Mouse (Mus musculus) spleen, postnatal 36 days (tissue): Measurements from ENCODE around the gene Calhm2.
A peak's percentile ranks its signal among the peaks of the same experiment; 100 is the strongest.

Experiments
- DNase-seq, 2 experiments: peaks; one replicate each; pipeline ENCODE4 v3.0.0; 2022; ENCODE audit warnings: low spot score in 2 of 2, mixed read lengths in 1 of 2

The Calhm2 gene

GRCm38 (mm10) chr19:47137771-47138421, at the start of gene Calhm2:
Gene Calhm2, minus strand, starts transcription at chr19:47138294.
- peak; percentile 65 to 74 for DNase-seq

- DNase-seq = no peak
Observed at GRCm38 (mm10) chr19:47186514-47187275, 48.6 kb upstream of the Calhm2 start.

GRCm38 (mm10) chr19:47184736-47185135, 46.6 kb upstream of the Calhm2 start:
- DNase-seq = no peak

GRCm38 (mm10) chr19:47184221-47184620, 46.1 kb upstream of the Calhm2 start:
- no peak for DNase-seq

GRCm38 (mm10) chr19:47180011-47180410, 41.9 kb upstream of the Calhm2 start:
- no peak for DNase-seq

GRCm38 (mm10) chr19:47179272-47179809, 41.2 kb upstream of the Calhm2 start:
- no peak for DNase-seq

GRCm38 (mm10) chr19:47178431-47179271, 40.6 kb upstream of the Calhm2 start, which contains the start of gene Neurl1a:
Gene Neurl1a, plus strand, starts transcription at chr19:47178820.
- no peak for DNase-seq

- no peak for DNase-seq
Observed at GRCm38 (mm10) chr19:47178001-47178400, 39.9 kb upstream of the Calhm2 start.

GRCm38 (mm10) chr19:47176916-47177505, 38.9 kb upstream of the Calhm2 start:
- no peak for DNase-seq

- DNase-seq = no peak
Observed at GRCm38 (mm10) chr19:47175472-47175871, 37.4 kb upstream of the Calhm2 start.

- peak in 1 of 2 experiments; percentile 22 for DNase-seq
Observed at GRCm38 (mm10) chr19:47174515-47174914, 36.4 kb upstream of the Calhm2 start.

GRCm38 (mm10) chr19:47168793-47169412, 30.8 kb upstream of the Calhm2 start:
- peak; percentile 71 to 75 for DNase-seq

GRCm38 (mm10) chr19:47168223-47168622, 30.1 kb upstream of the Calhm2 start:
- peak; percentile 31 to 55 for DNase-seq

GRCm38 (mm10) chr19:47167617-47168214, 29.6 kb upstream of the Calhm2 start:
- DNase-seq = no peak

- DNase-seq = no peak
Observed at GRCm38 (mm10) chr19:47166758-47167157, 28.7 kb upstream of the Calhm2 start.

GRCm38 (mm10) chr19:47163176-47163744, 25.2 kb upstream of the Calhm2 start:
- no peak for DNase-seq

GRCm38 (mm10) chr19:47161669-47162068, 23.6 kb upstream of the Calhm2 start:
- DNase-seq = no peak

GRCm38 (mm10) chr19:47157664-47158063, 19.6 kb upstream of the Calhm2 start, which contains the start of gene Calhm3:
Gene Calhm3, minus strand, starts transcription at chr19:47157764.
- no peak for DNase-seq

- no peak for DNase-seq
Observed at GRCm38 (mm10) chr19:47153767-47154166, 15.7 kb upstream of the Calhm2 start.

- no peak for DNase-seq
Observed at GRCm38 (mm10) chr19:47152062-47152369, 13.9 kb upstream of the Calhm2 start.
